Mouse (Mus musculus) CD8-positive naive resting alpha-beta T cell, adult 2 months (primary cell): Measurements from ENCODE around the gene Isyna1.

Experiments
- DNase-seq, 2 experiments: peaks; one replicate each; pipeline ENCODE4 v3.0.0; 2022; ENCODE audit warnings: low read depth in 2 of 2, low spot score in 2 of 2

Isyna1 gene

GRCm38 (mm10) chr8:70593961-70594609 is at the start of gene Isyna1:
TSS of gene Isyna1 (plus strand) at chr8:70594373.
- DNase-seq = peak; percentile 58 to 65

DNA sequence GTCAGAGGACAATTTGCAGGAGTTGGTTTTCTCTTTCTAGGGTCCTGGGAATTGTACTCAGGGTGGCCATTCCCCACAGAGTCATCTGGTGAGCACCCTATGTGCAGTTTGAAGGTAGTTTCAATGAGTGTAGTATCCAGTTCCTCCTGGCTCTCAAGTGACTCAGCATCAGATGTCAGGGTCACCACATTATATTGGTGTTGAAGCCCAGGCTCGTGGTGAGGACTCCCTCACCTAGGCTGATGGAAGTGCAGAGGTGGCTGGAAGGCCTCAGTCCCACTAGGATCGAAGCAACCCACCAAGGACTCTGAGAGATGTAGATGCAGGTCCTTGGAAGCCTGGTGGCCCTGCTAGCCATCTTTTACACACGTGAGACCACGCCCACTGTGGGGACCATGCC is 47.8 kb upstream of the Isyna1 start:
- no peak for DNase-seq

- no peak for DNase-seq
Measured at GRCm38 (mm10) chr8:70547762-70548161, 46.4 kb upstream of the Isyna1 start.

DNA sequence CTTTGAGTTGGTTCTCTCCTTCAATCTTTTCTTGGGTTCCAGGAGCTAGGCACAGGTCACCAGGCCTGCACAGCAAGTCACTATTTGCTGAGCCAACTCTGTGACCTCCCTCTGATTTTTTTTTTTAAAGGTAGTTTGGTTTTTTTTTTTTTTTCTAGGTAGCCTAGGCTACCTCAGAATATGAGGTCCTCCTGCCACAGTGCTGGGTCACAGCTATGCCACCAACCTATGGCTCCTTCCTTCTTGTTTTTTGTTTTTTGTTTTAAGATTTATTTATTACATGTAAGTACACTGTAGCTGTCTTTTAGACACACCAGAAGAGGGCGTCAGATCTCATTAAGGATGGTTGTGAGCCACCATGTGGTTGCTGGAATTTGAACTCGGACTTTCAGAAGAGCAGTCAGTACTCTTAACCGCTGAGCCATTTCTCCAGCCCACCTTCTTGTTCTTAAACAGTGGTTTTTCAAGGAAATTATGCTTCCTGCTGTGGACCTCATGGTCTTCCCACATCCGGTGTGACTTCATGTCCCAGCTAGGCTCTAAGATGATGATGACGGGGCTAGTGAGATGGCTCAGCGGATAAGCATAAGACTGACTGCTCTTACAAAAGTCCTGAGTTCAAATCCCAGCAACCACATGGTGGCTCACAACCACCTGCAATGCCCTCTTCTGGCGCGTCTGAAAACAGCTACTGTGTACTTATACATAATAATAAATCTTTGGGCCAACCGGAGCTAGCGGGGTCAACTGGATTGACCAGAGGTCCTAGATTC is 44.6 kb upstream of the Isyna1 start:
- peak; percentile 54 to 66 for DNase-seq

DNA sequence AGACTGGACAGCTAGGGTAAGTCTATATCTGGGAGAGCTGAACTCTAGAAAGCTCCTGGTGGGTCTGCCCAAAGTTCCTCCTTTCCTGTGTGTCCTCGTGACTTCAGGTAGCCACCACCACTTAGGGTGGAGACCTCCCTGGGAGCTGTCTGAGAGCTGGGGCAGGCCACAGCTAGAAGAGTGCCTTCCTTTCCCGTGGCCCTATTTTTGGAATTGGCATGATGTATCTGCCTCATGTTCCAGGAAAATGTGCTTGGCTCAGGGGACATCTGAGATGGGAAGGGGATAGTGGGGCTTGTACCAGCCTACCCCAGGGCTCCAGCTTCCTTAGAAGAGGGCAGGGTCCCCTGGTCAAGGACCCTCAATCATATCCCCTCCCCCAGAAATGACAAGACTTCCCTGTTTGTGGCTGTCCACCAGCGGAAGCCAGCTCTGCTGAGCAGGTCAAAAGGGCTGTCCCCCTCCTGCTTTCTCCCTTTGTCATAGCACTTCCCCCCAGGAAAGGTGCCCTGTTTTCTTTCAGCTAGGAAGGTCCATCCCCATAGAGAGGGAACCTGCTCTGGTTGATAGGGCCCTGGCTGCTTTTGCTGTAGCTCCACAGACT is 42.5 kb upstream of the Isyna1 start:
- no peak for DNase-seq

GRCm38 (mm10) chr8:70552836-70553235 is 41.3 kb upstream of the Isyna1 start:
- DNase-seq = no peak

GRCm38 (mm10) chr8:70553740-70554139 is 40.4 kb upstream of the Isyna1 start:
- no peak for DNase-seq

DNA sequence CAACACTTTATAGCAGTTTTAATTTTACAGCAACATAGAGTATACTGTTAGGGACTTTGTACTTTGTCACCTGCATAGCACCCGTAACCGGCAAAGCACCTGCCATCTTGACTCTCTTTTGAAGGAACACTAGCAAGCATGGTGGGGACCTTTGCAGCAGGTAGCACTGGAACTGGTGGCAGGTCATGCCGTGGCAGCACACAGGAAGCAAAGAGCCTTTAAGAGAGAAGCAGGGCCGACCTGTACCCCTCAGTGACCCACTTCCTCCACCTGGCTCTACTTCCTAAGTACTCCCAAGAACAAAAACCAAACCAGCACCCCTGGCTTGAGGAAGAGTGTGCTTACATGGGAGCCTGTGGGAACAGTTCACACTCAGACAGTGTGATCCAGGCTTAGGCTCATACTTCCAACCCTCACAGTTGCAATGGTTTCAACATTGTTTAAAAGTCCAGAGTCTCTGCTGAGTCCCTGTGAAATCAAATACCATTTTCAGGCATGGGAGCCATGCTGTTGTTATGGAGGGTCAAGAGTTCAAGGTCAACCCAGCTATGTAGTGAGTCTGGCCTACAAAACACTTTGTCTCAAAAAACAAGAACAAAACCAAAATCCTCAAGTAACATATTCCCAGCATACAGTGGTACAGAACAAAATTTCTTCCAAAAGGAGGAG is 39.0 kb upstream of the Isyna1 start:
- DNase-seq = no peak

- DNase-seq = peak in 1 of 2 experiments; percentile 46
Measured at GRCm38 (mm10) chr8:70558334-70558733, 35.8 kb upstream of the Isyna1 start.

GRCm38 (mm10) chr8:70558983-70559382 is 35.2 kb upstream of the Isyna1 start:
- peak in 1 of 2 experiments; percentile 12 for DNase-seq

GRCm38 (mm10) chr8:70560096-70560495 is 34.1 kb upstream of the Isyna1 start:
- no peak for DNase-seq

DNA sequence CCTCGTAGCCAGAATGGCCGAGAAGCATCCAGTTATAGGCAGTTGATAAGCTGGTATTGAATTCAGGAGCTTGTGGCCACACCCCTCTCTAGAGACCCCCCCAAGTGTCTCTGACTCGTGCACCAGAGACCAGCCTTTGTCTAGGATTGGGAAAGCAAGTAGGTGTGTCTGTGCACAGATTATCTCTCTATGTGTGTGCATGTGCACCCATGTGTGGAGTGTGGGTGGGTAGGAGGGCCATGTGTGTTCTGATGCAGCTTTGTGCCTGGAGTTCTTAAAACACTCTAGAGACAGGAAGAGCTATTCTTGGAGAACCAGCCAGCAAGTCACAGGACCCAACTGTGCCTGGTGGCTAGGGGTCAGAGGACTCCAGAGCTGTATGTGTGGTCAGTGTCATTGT is 33.6 kb upstream of the Isyna1 start:
- DNase-seq = no peak

DNA sequence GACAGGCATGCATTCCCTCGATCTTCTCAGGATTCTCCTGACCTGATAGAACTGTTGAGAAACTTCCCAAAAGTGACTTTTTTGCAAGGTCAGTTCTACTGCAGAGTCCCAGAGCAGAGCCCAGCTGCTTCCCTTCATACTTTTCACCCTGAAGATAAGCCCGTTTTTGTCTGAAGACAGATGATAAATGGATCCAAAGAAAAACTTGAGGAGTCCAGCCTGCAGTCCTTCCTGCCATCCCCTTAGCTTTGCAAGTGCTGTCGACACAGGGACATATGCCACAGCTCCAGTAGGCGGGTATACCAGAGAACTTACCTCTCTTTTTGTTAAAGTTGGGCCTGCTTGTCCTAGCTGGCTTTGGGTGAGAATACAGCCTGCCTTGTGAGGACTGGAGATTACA is 32.8 kb upstream of the Isyna1 start:
- no peak for DNase-seq

- DNase-seq = no peak
Measured at GRCm38 (mm10) chr8:70561809-70562535, 32.2 kb upstream of the Isyna1 start.

GRCm38 (mm10) chr8:70562802-70563201 is 31.4 kb upstream of the Isyna1 start:
- DNase-seq = no peak

- DNase-seq = no peak
Measured at GRCm38 (mm10) chr8:70563763-70564387, 30.3 kb upstream of the Isyna1 start.

GRCm38 (mm10) chr8:70564696-70565235 is 29.4 kb upstream of the Isyna1 start:
- DNase-seq = no peak

DNA sequence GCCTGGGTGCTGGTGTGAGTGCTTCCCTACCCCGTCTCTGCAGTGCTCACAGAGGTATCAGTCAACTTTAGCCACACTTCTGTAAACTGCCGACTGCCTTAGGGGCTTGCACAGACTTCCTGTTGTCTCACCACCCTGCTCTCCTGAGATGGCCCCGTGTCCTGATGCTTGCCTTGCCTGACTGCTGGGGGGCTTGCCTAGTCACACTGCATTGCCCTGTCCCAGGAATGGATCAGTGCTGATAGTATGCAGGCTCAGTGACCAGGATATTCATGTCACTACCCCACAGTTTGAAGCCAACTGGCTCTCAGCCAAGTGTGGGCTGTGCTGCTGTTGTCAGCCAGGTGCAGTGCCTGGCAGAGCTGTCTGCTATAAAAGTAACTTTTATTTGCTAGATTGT is 28.6 kb upstream of the Isyna1 start:
- DNase-seq = no peak

- DNase-seq = no peak
Measured at GRCm38 (mm10) chr8:70570360-70570759, 23.8 kb upstream of the Isyna1 start.

GRCm38 (mm10) chr8:70570990-70571389 is 23.2 kb upstream of the Isyna1 start:
- DNase-seq = no peak
